Mouse (Mus musculus): ENCODE data around the gene Mras. TPM values are rescaled to one million over a fixed set of nuclear protein-coding genes. Genes with fewer than 3 reads are reported as not detected.

The Mras gene
- polyA plus RNA-seq, 1 experiment from 2014 or later, result 22.4 TPM

DNA sequence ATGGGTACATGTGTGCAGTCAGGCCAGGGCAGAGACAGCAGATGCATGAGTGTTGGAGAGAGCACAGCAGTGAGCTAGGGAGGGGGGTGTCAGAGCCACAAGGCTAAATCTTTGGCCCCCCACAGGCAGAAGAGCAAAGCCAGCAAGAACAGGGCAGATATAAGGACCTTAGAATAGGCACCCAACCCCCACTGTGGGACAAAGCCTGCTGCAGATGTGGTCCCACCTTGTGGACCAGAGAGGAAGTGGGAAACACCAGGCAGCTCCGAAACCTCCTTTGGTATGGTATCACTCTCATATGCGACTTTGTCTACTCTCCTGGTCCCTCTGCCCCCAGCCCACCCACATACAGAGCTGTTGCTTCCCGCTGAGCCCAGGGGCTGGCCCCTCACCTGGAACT is 15.3 kb downstream of the Mras start:
- H3K36me3 ChIP-seq (ENCODE audit: insufficient read depth, low read length), result no peaks in the 10 kb centered on the region
- H3K9me3 ChIP-seq (ENCODE audit: low read length), result no peaks in the 10 kb centered on the region
- no peaks in the 10 kb centered on the region for H3K27me3 ChIP-seq (replicated peaks; ENCODE audit: insufficient read depth, low read length)
- H3K4me1 ChIP-seq (ENCODE audit: insufficient read depth, low read depth, low read length), result peaks cover 7% of the 10 kb centered on the region; the same call in 1 of the 2 replicates
- no peak overlapping the region for H3K4me2 ChIP-seq (replicated peaks; ENCODE audit: low read depth, low read length)
- H3K27ac ChIP-seq (ENCODE audit: low read length), result no peak overlapping the region
- TF ChIP-seq EP300 (IDR thresholded peaks at IDR 0.05), result no peak
- TF ChIP-seq CTCF (IDR thresholded peaks at IDR 0.05), result no peak
- 67% methylated on average over 3 of the region's 3 CpGs for WGBS
- no peak for ATAC-seq
- DNase-seq (ENCODE audit: low spot score), result no peak
- H3K9ac ChIP-seq (replicated peaks; ENCODE audit: low read depth), result no peak overlapping the region
- H3K4me3 ChIP-seq (ENCODE audit: low read depth, low read length), result no peak overlapping the region

DNA sequence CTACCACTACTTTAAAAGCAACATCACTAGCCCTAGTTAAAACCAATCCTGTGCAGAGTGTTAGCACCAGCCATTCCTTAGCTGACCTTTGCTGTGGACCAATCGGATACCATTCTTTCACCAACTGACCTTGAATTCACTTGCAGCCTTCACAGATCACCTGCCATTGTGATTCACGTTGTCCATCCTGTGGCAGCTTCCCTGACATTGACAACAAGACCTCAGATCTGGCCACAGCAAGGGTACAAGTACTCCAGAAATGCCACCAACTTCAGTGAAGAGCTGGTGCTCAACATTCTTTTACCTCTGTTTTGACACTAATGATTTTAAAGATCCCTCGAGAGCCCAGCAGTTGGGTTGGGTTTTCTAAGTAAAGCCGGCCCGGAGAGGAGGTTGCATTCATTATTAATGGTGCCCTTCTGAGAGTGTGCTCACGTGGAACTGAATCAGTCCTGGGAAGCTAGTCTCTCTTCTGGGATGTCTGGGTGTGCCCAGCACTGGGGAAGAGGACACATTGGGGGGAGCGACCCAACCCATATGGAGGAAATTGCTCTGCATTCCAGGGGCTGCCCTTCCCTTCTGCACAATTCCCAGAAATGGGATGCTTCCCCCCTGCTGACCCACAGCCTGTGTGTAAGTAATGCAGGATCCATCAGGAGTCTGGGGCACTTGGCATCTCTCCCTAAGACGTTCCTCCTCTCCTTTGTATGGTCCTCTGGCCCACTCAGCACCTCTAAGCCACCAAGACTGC is 17.1 kb downstream of the Mras start:
- Histone ChIP-seq H3K4me2 (replicated peaks; ENCODE audit: low read depth, low read length) (no peak overlapping the region), H3K27ac (ENCODE audit: low read length) (no peak overlapping the region), H3K4me3 (ENCODE audit: low read depth, low read length) (no peak overlapping the region), H3K9ac (replicated peaks; ENCODE audit: low read depth) (no peak overlapping the region), H3K27me3 (replicated peaks; ENCODE audit: insufficient read depth, low read length) (no peaks in the 10 kb centered on the region), H3K4me1 (ENCODE audit: insufficient read depth, low read depth, low read length) (peaks cover 7% of the 10 kb centered on the region; the same call in 1 of the 2 replicates), H3K9me3 (ENCODE audit: low read length) (no peaks in the 10 kb centered on the region), H3K36me3 (ENCODE audit: insufficient read depth, low read length) (no peaks in the 10 kb centered on the region)
- 57% methylated on average over 8 of the region's 8 CpGs for WGBS
- DNase-seq (ENCODE audit: low spot score) (peak; percentile 21), ATAC-seq (peak; percentile 70)
- TF ChIP-seq EP300 (IDR thresholded peaks at IDR 0.05) (peak; percentile 68), CTCF (IDR thresholded peaks at IDR 0.05) (no peak)

DNA sequence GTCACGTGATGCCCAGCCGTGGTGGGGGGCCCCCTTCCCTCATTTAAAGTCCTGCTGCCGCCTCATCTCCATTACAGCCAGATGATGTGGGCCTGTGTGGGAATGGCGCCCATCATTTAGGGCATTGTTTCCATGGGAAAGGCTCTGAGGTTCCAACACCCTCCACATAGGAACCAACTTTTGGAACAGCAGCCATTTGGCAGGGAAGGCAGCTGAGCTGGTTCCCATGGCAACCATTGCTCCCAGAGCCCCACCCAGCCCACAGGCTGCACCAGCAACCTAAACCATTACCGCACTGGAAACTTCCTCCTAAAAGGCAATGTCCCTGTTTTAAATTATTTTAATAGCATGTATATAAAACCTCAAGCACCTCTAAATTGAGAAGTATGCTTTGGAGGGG is 18.8 kb downstream of the Mras start:
- Histone ChIP-seq H3K4me2 (replicated peaks; ENCODE audit: low read depth, low read length) (no peak overlapping the region), H3K27ac (ENCODE audit: low read length) (no peak overlapping the region), H3K36me3 (ENCODE audit: insufficient read depth, low read length) (no peaks in the 10 kb centered on the region), H3K4me3 (ENCODE audit: low read depth, low read length) (no peak overlapping the region), H3K9ac (replicated peaks; ENCODE audit: low read depth) (no peak overlapping the region), H3K9me3 (ENCODE audit: low read length) (no peaks in the 10 kb centered on the region), H3K4me1 (ENCODE audit: insufficient read depth, low read depth, low read length) (peaks cover 3% of the 10 kb centered on the region; the same call in 1 of the 2 replicates), H3K27me3 (replicated peaks; ENCODE audit: insufficient read depth, low read length) (no peaks in the 10 kb centered on the region)
- no peak for ATAC-seq
- no peak for DNase-seq (ENCODE audit: low spot score)
- WGBS, result 71% methylated on average over 5 of the region's 5 CpGs
- TF ChIP-seq EP300 (IDR thresholded peaks at IDR 0.05) (no peak), CTCF (IDR thresholded peaks at IDR 0.05) (no peak)

DNA sequence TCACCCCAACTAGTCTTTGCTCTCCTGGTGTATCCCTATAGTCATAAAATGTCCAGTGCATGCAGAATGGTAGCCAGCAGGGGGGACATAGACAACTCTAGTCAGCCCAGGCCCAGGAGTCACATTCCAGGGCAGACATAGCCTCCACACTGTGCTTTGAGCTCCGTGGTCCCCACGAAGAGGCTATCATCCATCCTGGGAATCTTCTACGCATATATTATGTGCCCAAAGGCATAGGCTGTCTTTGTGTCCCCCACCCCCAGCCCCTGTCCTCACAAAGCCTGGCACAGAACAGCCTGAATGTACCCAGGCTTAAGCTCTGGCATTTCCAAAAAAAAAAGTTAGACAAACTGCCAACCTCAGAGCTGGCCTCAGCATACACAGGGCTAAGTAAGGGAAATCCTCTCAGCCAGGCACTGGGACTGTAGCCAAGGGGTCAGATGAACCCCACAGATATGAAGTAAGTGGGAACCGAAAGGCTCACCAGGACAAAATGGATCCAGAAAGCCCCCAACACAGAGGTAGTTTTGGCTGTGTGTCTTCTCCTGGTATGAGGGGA is 19.8 kb downstream of the Mras start:
- ATAC-seq (0 out of 2 replicates have a peak, but pooled peaks have one; percentile 18), DNase-seq (ENCODE audit: low spot score) (no peak)
- 54% methylated on average over 4 of the region's 4 CpGs for WGBS

DNA sequence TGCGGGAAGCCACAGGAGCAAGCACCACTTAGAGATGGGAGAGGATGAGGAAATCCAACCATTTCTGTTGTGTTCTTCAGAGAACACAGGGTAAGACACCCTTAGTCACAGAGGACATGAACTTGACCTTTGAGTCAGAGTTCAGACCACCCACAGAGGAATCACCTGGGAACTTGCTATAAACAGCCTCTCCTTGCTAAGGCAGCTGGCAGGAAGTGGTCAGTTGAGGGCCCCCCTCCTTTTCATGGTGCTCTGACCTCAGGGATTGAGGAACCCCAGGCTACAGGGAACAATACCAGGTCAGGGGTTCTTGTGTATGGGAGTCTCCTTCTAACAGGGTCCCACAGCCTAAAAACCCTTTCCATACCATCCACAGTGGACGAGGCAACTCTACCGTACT is 20.4 kb downstream of the Mras start:
- H3K4me1 ChIP-seq (ENCODE audit: insufficient read depth, low read depth, low read length), result peaks cover 3% of the 10 kb centered on the region; the same call in 1 of the 2 replicates
- H3K9me3 ChIP-seq (ENCODE audit: low read length), result no peaks in the 10 kb centered on the region
- no peak overlapping the region for H3K4me3 ChIP-seq (ENCODE audit: low read depth, low read length)
- DNase-seq (ENCODE audit: low spot score) (no peak), ATAC-seq (no peak)
- H3K4me2 ChIP-seq (replicated peaks; ENCODE audit: low read depth, low read length), result no peak overlapping the region
- WGBS, result 83% methylated on average over 3 of the region's 3 CpGs
- H3K27ac ChIP-seq (ENCODE audit: low read length), result no peak overlapping the region
- TF ChIP-seq CTCF (IDR thresholded peaks at IDR 0.05) (no peak), EP300 (IDR thresholded peaks at IDR 0.05) (no peak)
- H3K9ac ChIP-seq (replicated peaks; ENCODE audit: low read depth), result no peak overlapping the region
- no peaks in the 10 kb centered on the region for H3K36me3 ChIP-seq (ENCODE audit: insufficient read depth, low read length)
- no peaks in the 10 kb centered on the region for H3K27me3 ChIP-seq (replicated peaks; ENCODE audit: insufficient read depth, low read length)

More for the DNA sequence above, 19.8 kb downstream of the Mras start:
- Histone ChIP-seq H3K27ac (ENCODE audit: low read length) (no peak overlapping the region), H3K4me2 (replicated peaks; ENCODE audit: low read depth, low read length) (no peak overlapping the region), H3K4me1 (ENCODE audit: insufficient read depth, low read depth, low read length) (peaks cover 3% of the 10 kb centered on the region; the same call in 1 of the 2 replicates), H3K36me3 (ENCODE audit: insufficient read depth, low read length) (no peaks in the 10 kb centered on the region), H3K9me3 (ENCODE audit: low read length) (no peaks in the 10 kb centered on the region), H3K27me3 (replicated peaks; ENCODE audit: insufficient read depth, low read length) (no peaks in the 10 kb centered on the region), H3K4me3 (ENCODE audit: low read depth, low read length) (no peak overlapping the region), H3K9ac (replicated peaks; ENCODE audit: low read depth) (no peak overlapping the region)
- TF ChIP-seq CTCF (IDR thresholded peaks at IDR 0.05), result no peak
- no peak for TF ChIP-seq EP300 (IDR thresholded peaks at IDR 0.05)

DNA sequence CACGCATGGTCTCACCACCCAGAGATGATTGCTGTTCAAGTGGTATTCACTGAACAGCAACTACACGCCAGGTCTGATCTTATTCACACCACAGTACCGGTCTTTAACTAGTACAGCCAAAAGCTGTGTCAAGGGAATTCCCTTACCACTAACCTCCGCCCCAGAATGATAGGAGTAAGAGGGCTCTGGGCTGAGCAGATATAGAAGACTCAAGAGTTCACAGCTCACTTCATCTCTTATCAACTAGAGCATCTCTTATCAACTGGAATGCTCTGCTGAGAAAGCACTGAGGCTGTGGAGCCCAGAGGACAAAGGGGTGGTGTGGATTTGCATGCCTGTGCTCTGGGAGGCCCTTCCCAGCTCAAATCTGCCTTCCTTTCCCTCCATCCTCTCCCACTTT is 25.4 kb downstream of the Mras start:
- H3K4me2 ChIP-seq (replicated peaks; ENCODE audit: low read depth, low read length), result no peak overlapping the region
- 83% methylated on average over 4 of the region's 4 CpGs for WGBS
- no peak overlapping the region for H3K27ac ChIP-seq (ENCODE audit: low read length)
- DNase-seq (ENCODE audit: low spot score) (no peak), ATAC-seq (no peak)
- H3K4me1 ChIP-seq (ENCODE audit: insufficient read depth, low read depth, low read length), result no peaks in the 10 kb centered on the region
- H3K9me3 ChIP-seq (ENCODE audit: low read length), result no peaks in the 10 kb centered on the region
- no peak for TF ChIP-seq CTCF (IDR thresholded peaks at IDR 0.05)
- no peak for TF ChIP-seq EP300 (IDR thresholded peaks at IDR 0.05)
- no peak overlapping the region for H3K4me3 ChIP-seq (ENCODE audit: low read depth, low read length)
- no peaks in the 10 kb centered on the region for H3K27me3 ChIP-seq (replicated peaks; ENCODE audit: insufficient read depth, low read length)
- no peaks in the 10 kb centered on the region for H3K36me3 ChIP-seq (ENCODE audit: insufficient read depth, low read length)
- no peak overlapping the region for H3K9ac ChIP-seq (replicated peaks; ENCODE audit: low read depth)
